Comparison of ENCODE assay signal across 13 mouse cellular contexts in the genomic region with DNA sequence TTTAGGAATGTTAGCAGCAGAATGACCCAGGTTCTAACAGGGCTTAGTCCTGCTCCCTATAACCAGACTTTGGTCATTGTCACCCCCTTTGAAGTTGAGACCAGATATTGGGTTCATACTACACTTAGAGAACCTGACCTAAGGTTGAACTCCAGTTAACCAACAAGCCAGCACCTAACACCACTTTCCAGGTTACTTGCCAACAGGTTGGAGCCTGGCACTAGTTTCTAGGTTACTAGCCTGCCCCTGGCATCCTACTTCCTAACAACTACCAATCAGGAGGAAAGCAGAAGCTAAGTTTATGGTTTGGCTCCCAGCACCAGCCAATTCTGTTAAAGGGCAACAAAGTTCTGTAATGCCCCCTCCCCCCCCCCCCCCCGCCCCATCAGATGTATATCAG. TPM values are rescaled to one million over a fixed set of nuclear protein-coding genes. Genes with fewer than 3 reads are reported as not detected.
"Had no signal": no experiment of that assay in that cellular context is flagged by ENCODE, and none has a peak within 500 bp of the region (broad histone marks: within the 10 kb centered on the region; RNA-seq: fewer than 3 reads in every experiment).

No protein-coding gene starts in this region.

- H3K4me2 ChIP-seq: limb, embryonic 15.5 days; lung, embryonic 15.5 days had no signal

- H3K4me3 ChIP-seq: left cerebral cortex, adult 2 months; limb, embryonic 15.5 days; lung, embryonic 15.5 days had no signal

- ATAC-seq: inflammation-experienced regulatory T-cells, adult 6 months; intestine, postnatal 0 days had no signal

- DNase-seq: kidney, postnatal 14 days; lung, postnatal 14 days; midbrain, embryonic 14.5 days; right cerebral cortex, adult 18-20 months; right cerebral cortex, postnatal 25 days; thymus, adult 18-20 months; thymus, postnatal 14 days had no signal

- H3K36me3 ChIP-seq: limb, embryonic 15.5 days; lung, embryonic 15.5 days had no signal

- H3K27ac ChIP-seq: left cerebral cortex, adult 2 months; limb, embryonic 15.5 days; lung, embryonic 15.5 days had no signal

- H3K9me3 ChIP-seq: limb, embryonic 15.5 days; lung, embryonic 15.5 days had no signal

- H3K4me1 ChIP-seq: limb, embryonic 15.5 days had no signal

- H3K27me3 ChIP-seq: limb, embryonic 15.5 days; lung, embryonic 15.5 days had no signal

- H3K9ac ChIP-seq: limb, embryonic 15.5 days; lung, embryonic 15.5 days had no signal

RNA-seq across cellular contexts. Expression of gene Hist1h3c, which starts 20.2 kb away (rescaled TPM):
- polyA plus RNA-seq: neural tube, embryonic 14.5 days had no signal

RNA-seq across cellular contexts. Expression of gene Hist1h2bb, which starts 21.3 kb away (rescaled TPM):
- polyA plus RNA-seq: neural tube, embryonic 14.5 days had no signal
